Mouse (Mus musculus) E14TG2a.4 (cell line): ENCODE measurements at regions not wholly inside any gene's neighbourhood (a gene's known extent, or its start where the extent isn't known, plus 50 kb on each side); places are given as distances from the start of the nearest gene placed in this dataset.

Source experiments
- CTCF ChIP-seq: conservative IDR thresholded peaks from 2 replicates; pipeline ENCODE4 v1.5.1; 2014; ENCODE audit warnings: low read length
- NANOG ChIP-seq: IDR thresholded peaks from 2 replicates; pipeline ENCODE4 v1.6.1; 2014; ENCODE audit warnings: borderline replicate concordance, low read length, mixed read lengths

GRCm38 (mm10) chr10:126765648-126766047, 135.5 kb downstream of the Atp23 start:
- TF ChIP-seq CTCF: no peak
- TF ChIP-seq NANOG: no peak
